Mouse (Mus musculus) brain, embryonic 14.5 days (tissue): ENCODE measurements at regions not wholly inside any gene's neighbourhood (a gene's known extent, or its start where the extent isn't known, plus 50 kb on each side); places are given as distances from the start of the nearest gene placed in this dataset.

ENCODE experiments used
- CTCF ChIP-seq: fragments of 200-500 bp; IDR thresholded peaks from 2 replicates; pipeline ENCODE4 v1.5.1; 2012; ENCODE audit warnings: inconsistent platforms, mild to moderate bottlenecking, moderate library complexity, borderline replicate concordance; ENCODE audit not compliant: insufficient read depth, insufficient read length; ENCODE audit errors: extremely low read depth
- POLR2A ChIP-seq: fragments of 200-500 bp; IDR thresholded peaks from 2 replicates; pipeline ENCODE4 v1.6.1; 2012; ENCODE audit warnings: mild to moderate bottlenecking, inconsistent platforms, borderline replicate concordance; ENCODE audit not compliant: poor library complexity, insufficient read depth, insufficient read length, severe bottlenecking; ENCODE audit errors: extremely low read depth

GRCm38 (mm10) chr2:172800801-172801200 is 139.3 kb downstream of the Bmp7 start:
- TF ChIP-seq CTCF: no peak
- TF ChIP-seq POLR2A: no peak
